Mouse (Mus musculus) midbrain, embryonic 16.5 days (tissue): ENCODE results near the gene Arid3c. TPM values are rescaled to one million over a fixed set of nuclear protein-coding genes. Genes with fewer than 3 reads are reported as not detected.

Experiments used
- ATAC-seq: fragments of 200-750 bp; cut with Nextera tagmentation; 2 replicates; pipeline ENCODE4 v1.8.0; 2017; ENCODE audit warnings: moderate TSS enrichment
- H3K27ac ChIP-seq: fragments of 300-500 bp; sonication (generic); 2 replicates; pipeline ENCODE4 v1.5.1; 2014; ENCODE audit warnings: mild to moderate bottlenecking, low read length, mixed read lengths
- H3K27me3 ChIP-seq: fragments of 300-500 bp; sonication (generic); 2 replicates; pipeline ENCODE4 v1.6.1; 2014; ENCODE audit warnings: low read depth, low read length, mixed read lengths; ENCODE audit not compliant: control insufficient read depth, insufficient read depth
- H3K36me3 ChIP-seq: fragments of 300-500 bp; sonication (generic); 2 replicates; pipeline ENCODE4 v1.6.1; 2014; ENCODE audit warnings: mild to moderate bottlenecking, low read length, moderate library complexity, mixed read lengths; ENCODE audit not compliant: control insufficient read depth, insufficient read depth
- H3K4me1 ChIP-seq: fragments of 300-500 bp; sonication (generic); 2 replicates; pipeline ENCODE4 v1.6.1; 2014; ENCODE audit warnings: mild to moderate bottlenecking, low read length, mixed read lengths; ENCODE audit not compliant: control insufficient read depth, insufficient read depth
- H3K4me2 ChIP-seq: fragments of 300-500 bp; sonication (generic); 2 replicates; pipeline ENCODE4 v1.6.1; 2014; ENCODE audit warnings: mild to moderate bottlenecking, low read length, mixed read lengths
- H3K4me3 ChIP-seq: fragments of 300-500 bp; sonication (generic); 2 replicates; pipeline ENCODE4 v1.5.1; 2014; ENCODE audit warnings: low read depth, mild to moderate bottlenecking, low read length, moderate library complexity, mixed read lengths
- H3K9ac ChIP-seq: fragments of 300-500 bp; sonication (generic); 2 replicates; pipeline ENCODE4 v1.6.1; 2014; ENCODE audit warnings: low read depth, low read length, mixed read lengths
- H3K9me3 ChIP-seq: fragments of 300-500 bp; sonication (generic); replicated peaks from 2 replicates; pipeline ENCODE4 v1.6.1; 2014; ENCODE audit warnings: mild to moderate bottlenecking, low read length, mixed read lengths; ENCODE audit not compliant: control insufficient read depth, poor library complexity, severe bottlenecking
- WGBS: fragments of 180-500 bp; shearing (Covaris S2); extraction: QIAGEN DNeasy Blood & Tissue Kit; methylation state at CpG from one replicate; pipeline ENCODE4 v1.1.7; 2014; 5-methylcytosine and 5-hydroxymethylcytosine counted together
- polyA plus RNA-seq: library from polyadenylated mRNA; unstranded; fragments of >200 nt; fragmentation: Nextera tagmentation; extraction: Ambion mirVana; gene quantifications from 2 replicates; pipeline ENCODE4 v1.2.1, GENCODE M21; 2015

The Arid3c gene
- polyA plus RNA-seq, 1 experiment from 2014 or later: 1.2 TPM

- 0 out of 2 replicates have a peak, but pooled peaks have one; percentile 12 for ATAC-seq
Observed at GRCm38 (mm10) chr4:41679291-41679690, 51.7 kb downstream of the Arid3c start.

GRCm38 (mm10) chr4:41678863-41679262 lies 52.1 kb downstream of the Arid3c start:
- no peaks in the 10 kb centered on the region for H3K27me3 ChIP-seq
- no peak overlapping the region for H3K4me3 ChIP-seq
- H3K9ac ChIP-seq: no peak overlapping the region
- H3K9me3 ChIP-seq: no peaks in the 10 kb centered on the region
- ATAC-seq: no peak
- no peak overlapping the region for H3K27ac ChIP-seq
- H3K4me2 ChIP-seq: no peak overlapping the region
- H3K36me3 ChIP-seq: no peaks in the 10 kb centered on the region
- peaks cover 42% of the 10 kb centered on the region for H3K4me1 ChIP-seq
- 69% methylated on average over 6 of the region's 6 CpGs for WGBS

More at GRCm38 (mm10) chr4:41679291-41679690, 51.7 kb downstream of the Arid3c start:
- no peaks in the 10 kb centered on the region for H3K36me3 ChIP-seq
- no peaks in the 10 kb centered on the region for H3K9me3 ChIP-seq
- H3K4me1 ChIP-seq: peaks cover 42% of the 10 kb centered on the region
- H3K9ac ChIP-seq: no peak overlapping the region
- no peak overlapping the region for H3K4me3 ChIP-seq
- no peak overlapping the region for H3K27ac ChIP-seq
- no peaks in the 10 kb centered on the region for H3K27me3 ChIP-seq
- H3K4me2 ChIP-seq: no peak overlapping the region
- WGBS: 29% methylated on average over 2 of the region's 2 CpGs

GRCm38 (mm10) chr4:41677006-41677629 lies 53.8 kb downstream of the Arid3c start:
- H3K36me3 ChIP-seq: no peaks in the 10 kb centered on the region
- H3K27me3 ChIP-seq: no peaks in the 10 kb centered on the region
- peaks cover 46% of the 10 kb centered on the region for H3K4me1 ChIP-seq
- 46% methylated on average over 13 of the region's 13 CpGs for WGBS
- H3K9ac ChIP-seq: peak overlapping the region; percentile 11; the same call in 1 of the 2 replicates
- H3K27ac ChIP-seq: peak overlapping the region; percentile 60
- H3K9me3 ChIP-seq: no peaks in the 10 kb centered on the region
- ATAC-seq: peak; percentile 36; the same call in 1 of the 2 replicates
- no peak overlapping the region for H3K4me3 ChIP-seq
- H3K4me2 ChIP-seq: 0 out of 2 replicates have a peak overlapping the region, but pooled peaks have one; percentile 12

GRCm38 (mm10) chr4:41676248-41677005 lies 54.5 kb downstream of the Arid3c start:
- H3K27ac ChIP-seq: peak overlapping the region; percentile 62
- H3K36me3 ChIP-seq: no peaks in the 10 kb centered on the region
- H3K4me3 ChIP-seq: no peak overlapping the region
- H3K4me1 ChIP-seq: peaks cover 51% of the 10 kb centered on the region
- H3K27me3 ChIP-seq: no peaks in the 10 kb centered on the region
- 61% methylated on average over 17 of the region's 17 CpGs for WGBS
- ATAC-seq: no peak
- 0 out of 2 replicates have a peak overlapping the region, but pooled peaks have one; percentile 32 for H3K9ac ChIP-seq
- H3K4me2 ChIP-seq: no peak overlapping the region
- no peaks in the 10 kb centered on the region for H3K9me3 ChIP-seq

Other genes starting within 250 kb of the Arid3c start
- gene AI464131, start 228.1 kb downstream of the Arid3c start, polyA plus RNA-seq: 7.4 and 11.6 TPM in 2 replicates
- 15.1 and 18.5 TPM in 2 replicates for gene 1110017D15Rik, start 213.8 kb downstream of the Arid3c start, polyA plus RNA-seq
- gene Fam219a, start 161.6 kb downstream of the Arid3c start, polyA plus RNA-seq: 16.4 and 21.7 TPM in 2 replicates
- 1.4 and 2.6 TPM in 2 replicates for gene Dnaic1, start 161.4 kb downstream of the Arid3c start, polyA plus RNA-seq
- gene Enho, start 90.8 kb downstream of the Arid3c start, polyA plus RNA-seq: 103 and 120 TPM in 2 replicates
- 28.1 and 28.3 TPM in 2 replicates for gene Cntfr, start 34.1 kb downstream of the Arid3c start, polyA plus RNA-seq
- 31.5 and 36.3 TPM in 2 replicates for gene Il11ra1, start 31.2 kb downstream of the Arid3c start, polyA plus RNA-seq
- 52.3 and 52.4 TPM in 2 replicates for gene Rpp25l, start 17.6 kb downstream of the Arid3c start, polyA plus RNA-seq
- gene Dctn3, start 8.0 kb downstream of the Arid3c start, polyA plus RNA-seq: 295 and 313 TPM in 2 replicates
- gene Galt, start 24.1 kb upstream of the Arid3c start, polyA plus RNA-seq: 52.5 and 58.9 TPM in 2 replicates
- 57.3 and 65.1 TPM in 2 replicates for gene Sigmar1, start 25.0 kb upstream of the Arid3c start, polyA plus RNA-seq
- gene Ccl27a, start 43.1 kb upstream of the Arid3c start, polyA plus RNA-seq: 290 and 302 TPM in 2 replicates
- not detected in 2 replicates for gene Gm21541, start 172.5 kb upstream of the Arid3c start, polyA plus RNA-seq
- gene Gm20878, start 210.4 kb upstream of the Arid3c start, polyA plus RNA-seq: 13.8 and 14.3 TPM in 2 replicates
- gene Fam205a4, start 234.9 kb upstream of the Arid3c start, polyA plus RNA-seq: 1.7 and 2.1 TPM in 2 replicates